Mouse (Mus musculus): ENCODE measurements around the gene Shq1. TPM values are rescaled to one million over a fixed set of nuclear protein-coding genes. Genes with fewer than 3 reads are reported as not detected.

Shq1 gene
- polyA plus RNA-seq, 1 experiment: 3.6 TPM

DNA sequence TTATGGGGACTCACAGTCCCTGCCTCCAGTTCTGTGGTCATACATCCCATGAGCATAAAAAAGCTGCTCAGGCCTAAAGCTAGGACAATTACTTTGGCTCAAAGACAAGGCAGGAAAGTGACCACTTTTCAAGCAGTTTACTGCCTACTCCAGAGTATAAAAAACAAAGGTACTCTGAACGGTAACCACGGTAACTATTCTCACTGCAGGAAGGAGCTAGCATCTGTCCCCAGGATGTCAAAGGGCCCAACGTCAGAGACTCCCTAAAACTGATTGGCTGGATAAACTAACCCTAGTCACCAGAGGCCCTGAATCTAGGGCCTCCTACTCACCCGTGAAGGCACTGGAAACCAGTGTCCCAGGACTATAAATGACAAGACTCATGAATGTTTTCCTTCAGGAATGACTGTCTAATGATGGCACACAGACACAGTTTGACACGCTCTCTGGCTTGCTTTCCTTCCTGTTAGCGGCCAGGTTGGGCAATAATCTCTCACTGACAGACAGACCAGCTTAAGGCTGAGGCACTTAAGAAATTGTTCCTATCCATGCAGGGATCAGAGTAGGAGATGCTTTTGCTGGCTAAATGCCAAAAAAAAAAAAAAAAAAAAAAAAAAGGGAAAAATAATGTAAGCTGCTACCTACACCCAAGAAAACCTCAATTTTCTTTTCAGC, 57.2 kb downstream of the Shq1 start:
- Histone ChIP-seq H3K27ac (ENCODE audit: insufficient read depth, low read length) (no peak overlapping the region), H3K4me3 (replicated peaks; ENCODE audit: insufficient read depth, low read depth, low read length) (no peak overlapping the region), H3K27me3 (ENCODE audit: control insufficient read depth, insufficient read depth, low read length) (no peaks in the 10 kb centered on the region), H3K4me1 (ENCODE audit: control insufficient read depth, insufficient read depth, low read length) (no peaks in the 10 kb centered on the region)
- TF ChIP-seq CTCF (IDR thresholded peaks at IDR 0.05; ENCODE audit: borderline replicate concordance, insufficient read depth, low read depth, low read length) (no peak), POLR2A (IDR thresholded peaks at IDR 0.05; ENCODE audit: borderline replicate concordance, insufficient read depth, low read length) (no peak)
- WGBS: 64% methylated on average over 6 of the region's 6 CpGs
- DNase-seq: no peak

DNA sequence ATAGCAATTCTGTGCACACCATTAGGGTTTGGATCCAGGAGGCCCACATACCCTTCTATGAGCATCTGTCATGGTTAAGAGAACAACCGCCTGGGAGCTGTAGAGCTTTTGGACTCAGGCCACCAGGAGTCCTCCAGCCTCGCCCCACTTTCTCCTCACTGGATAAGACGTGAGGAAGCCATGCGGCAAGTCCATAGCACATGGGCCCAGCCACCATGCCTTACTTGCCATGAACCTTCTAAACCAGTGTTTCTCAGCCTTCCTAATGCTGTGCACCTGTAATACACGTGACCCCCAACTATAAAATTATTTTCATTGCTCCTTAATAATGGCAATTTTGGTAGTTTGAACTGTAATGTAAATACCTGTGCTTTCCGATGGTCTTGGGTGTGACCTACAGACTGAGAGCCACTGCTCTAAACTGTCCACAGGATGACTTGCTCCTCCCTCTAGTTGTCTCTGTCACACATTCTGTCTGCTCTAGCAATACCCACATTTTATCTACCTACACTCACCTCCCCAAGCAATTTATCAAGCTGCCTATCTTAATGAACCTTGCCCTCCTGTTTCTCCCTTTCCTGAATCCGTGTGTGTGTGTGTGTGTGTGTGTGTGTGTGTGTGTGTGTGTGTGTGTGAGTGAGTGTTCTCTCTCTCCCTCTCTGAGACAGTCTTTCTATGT, 59.9 kb downstream of the Shq1 start:
- H3K27me3 ChIP-seq (ENCODE audit: control insufficient read depth, insufficient read depth, low read length): no peaks in the 10 kb centered on the region
- WGBS: 74% methylated on average over 7 of the region's 7 CpGs
- H3K27ac ChIP-seq (ENCODE audit: insufficient read depth, low read length): no peak overlapping the region
- H3K4me3 ChIP-seq (replicated peaks; ENCODE audit: insufficient read depth, low read depth, low read length): no peak overlapping the region
- no peak for TF ChIP-seq POLR2A (IDR thresholded peaks at IDR 0.05; ENCODE audit: borderline replicate concordance, insufficient read depth, low read length)
- TF ChIP-seq CTCF (IDR thresholded peaks at IDR 0.05; ENCODE audit: borderline replicate concordance, insufficient read depth, low read depth, low read length): no peak
- H3K4me1 ChIP-seq (ENCODE audit: control insufficient read depth, insufficient read depth, low read length): no peaks in the 10 kb centered on the region
- DNase-seq: no peak

DNA sequence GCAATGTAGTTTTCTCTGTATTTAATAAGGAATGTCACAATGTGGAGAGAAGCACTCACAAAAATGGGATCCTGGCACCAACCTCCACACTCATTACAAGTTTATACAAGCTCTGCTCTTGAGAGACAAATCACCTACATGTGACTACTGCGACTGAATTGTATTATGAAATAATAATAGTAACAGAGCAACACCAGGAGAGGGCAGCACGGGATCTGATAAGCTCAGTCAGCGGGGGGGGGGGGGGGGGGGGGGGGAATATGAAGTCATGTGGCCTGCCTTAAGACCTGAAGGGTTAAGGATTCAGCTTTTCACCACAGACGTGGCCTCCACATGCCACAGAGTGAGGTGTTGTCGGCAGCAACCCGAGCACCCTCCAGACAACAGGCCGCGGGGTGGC, 60.8 kb downstream of the Shq1 start:
- no peak overlapping the region for H3K27ac ChIP-seq (ENCODE audit: insufficient read depth, low read length)
- DNase-seq: no peak
- H3K4me3 ChIP-seq (replicated peaks; ENCODE audit: insufficient read depth, low read depth, low read length): no peak overlapping the region
- TF ChIP-seq POLR2A (IDR thresholded peaks at IDR 0.05; ENCODE audit: borderline replicate concordance, insufficient read depth, low read length) (no peak), CTCF (IDR thresholded peaks at IDR 0.05; ENCODE audit: borderline replicate concordance, insufficient read depth, low read depth, low read length) (no peak)
- 74% methylated on average over 7 of the region's 8 CpGs for WGBS
- no peaks in the 10 kb centered on the region for H3K4me1 ChIP-seq (ENCODE audit: control insufficient read depth, insufficient read depth, low read length)
- no peaks in the 10 kb centered on the region for H3K27me3 ChIP-seq (ENCODE audit: control insufficient read depth, insufficient read depth, low read length)

DNA sequence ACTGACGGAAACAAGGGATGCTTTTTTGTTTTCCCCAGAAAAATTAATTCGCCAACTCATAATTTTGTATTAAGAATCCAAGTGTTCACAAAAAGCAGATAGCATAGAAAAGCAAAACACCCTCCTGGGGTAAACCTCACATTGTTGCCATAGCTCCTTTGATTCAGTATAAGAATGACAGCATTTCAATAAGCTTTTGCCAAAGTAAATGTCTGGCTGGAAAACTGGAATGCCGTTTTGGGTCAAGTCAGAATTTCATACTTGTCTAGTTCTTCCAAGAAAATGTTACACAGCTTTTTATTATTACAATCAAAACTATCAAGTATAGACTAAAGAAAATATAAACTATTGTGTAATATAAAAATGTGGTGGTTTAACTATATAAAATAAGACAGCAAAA, 61.7 kb downstream of the Shq1 start:
- no peaks in the 10 kb centered on the region for H3K27me3 ChIP-seq (ENCODE audit: control insufficient read depth, insufficient read depth, low read length)
- 74% methylated on average over 3 of the region's 3 CpGs for WGBS
- H3K4me3 ChIP-seq (replicated peaks; ENCODE audit: insufficient read depth, low read depth, low read length): no peak overlapping the region
- no peaks in the 10 kb centered on the region for H3K4me1 ChIP-seq (ENCODE audit: control insufficient read depth, insufficient read depth, low read length)
- H3K27ac ChIP-seq (ENCODE audit: insufficient read depth, low read length): no peak overlapping the region
- TF ChIP-seq POLR2A (IDR thresholded peaks at IDR 0.05; ENCODE audit: borderline replicate concordance, insufficient read depth, low read length) (no peak), CTCF (IDR thresholded peaks at IDR 0.05; ENCODE audit: borderline replicate concordance, insufficient read depth, low read depth, low read length) (no peak)
- no peak for DNase-seq

DNA sequence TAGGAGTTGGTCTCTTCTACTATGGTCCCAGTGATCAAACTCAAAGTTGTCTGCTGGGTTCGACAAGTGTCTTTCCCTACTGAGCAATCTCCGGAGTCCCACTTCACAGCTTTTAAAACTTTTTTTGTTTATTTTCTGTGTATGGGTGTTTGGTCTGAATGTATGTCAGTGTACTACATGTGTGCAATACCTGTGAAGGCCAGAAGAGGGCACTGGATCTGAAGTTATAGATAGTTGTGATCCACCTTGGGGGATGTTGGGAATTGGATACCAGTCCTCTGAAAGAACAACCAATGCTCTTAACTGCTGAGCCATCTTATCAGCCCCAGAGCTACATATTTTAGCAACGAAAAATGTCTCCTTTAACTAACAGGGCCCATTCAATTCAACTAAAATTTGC, 62.5 kb downstream of the Shq1 start:
- no peak for DNase-seq
- Histone ChIP-seq H3K4me3 (replicated peaks; ENCODE audit: insufficient read depth, low read depth, low read length) (no peak overlapping the region), H3K27ac (ENCODE audit: insufficient read depth, low read length) (no peak overlapping the region), H3K4me1 (ENCODE audit: control insufficient read depth, insufficient read depth, low read length) (no peaks in the 10 kb centered on the region), H3K27me3 (ENCODE audit: control insufficient read depth, insufficient read depth, low read length) (no peaks in the 10 kb centered on the region)
- 94% methylated on average over 3 of the region's 3 CpGs for WGBS
- TF ChIP-seq CTCF (IDR thresholded peaks at IDR 0.05; ENCODE audit: borderline replicate concordance, insufficient read depth, low read depth, low read length): no peak
- TF ChIP-seq POLR2A (IDR thresholded peaks at IDR 0.05; ENCODE audit: borderline replicate concordance, insufficient read depth, low read length): no peak

DNA sequence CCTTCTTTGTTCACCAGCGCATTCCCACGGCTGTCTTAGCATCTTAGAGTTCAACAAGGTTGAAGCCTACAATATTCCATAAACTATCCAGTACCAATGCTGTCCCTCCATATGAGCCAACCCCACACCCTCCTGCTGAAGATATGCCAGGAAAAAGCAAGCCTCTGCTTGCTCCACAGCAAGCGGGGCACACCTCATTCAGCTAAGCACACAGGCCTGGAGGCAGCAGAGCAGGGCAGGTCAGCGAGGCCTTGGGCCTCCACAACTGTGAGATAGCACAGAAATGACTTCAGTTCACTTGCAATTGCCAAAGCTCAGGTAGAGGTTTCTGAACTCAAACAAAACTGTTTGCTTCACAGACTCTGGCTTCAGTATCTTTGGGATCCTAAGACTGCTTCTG, 64.2 kb downstream of the Shq1 start:
- Histone ChIP-seq H3K4me1 (ENCODE audit: control insufficient read depth, insufficient read depth, low read length) (no peaks in the 10 kb centered on the region), H3K4me3 (replicated peaks; ENCODE audit: insufficient read depth, low read depth, low read length) (no peak overlapping the region), H3K27ac (ENCODE audit: insufficient read depth, low read length) (no peak overlapping the region), H3K27me3 (ENCODE audit: control insufficient read depth, insufficient read depth, low read length) (no peaks in the 10 kb centered on the region)
- 86% methylated on average over 4 of the region's 4 CpGs for WGBS
- no peak for TF ChIP-seq CTCF (IDR thresholded peaks at IDR 0.05; ENCODE audit: borderline replicate concordance, insufficient read depth, low read depth, low read length)
- TF ChIP-seq POLR2A (IDR thresholded peaks at IDR 0.05; ENCODE audit: borderline replicate concordance, insufficient read depth, low read length): no peak
- DNase-seq: no peak

DNA sequence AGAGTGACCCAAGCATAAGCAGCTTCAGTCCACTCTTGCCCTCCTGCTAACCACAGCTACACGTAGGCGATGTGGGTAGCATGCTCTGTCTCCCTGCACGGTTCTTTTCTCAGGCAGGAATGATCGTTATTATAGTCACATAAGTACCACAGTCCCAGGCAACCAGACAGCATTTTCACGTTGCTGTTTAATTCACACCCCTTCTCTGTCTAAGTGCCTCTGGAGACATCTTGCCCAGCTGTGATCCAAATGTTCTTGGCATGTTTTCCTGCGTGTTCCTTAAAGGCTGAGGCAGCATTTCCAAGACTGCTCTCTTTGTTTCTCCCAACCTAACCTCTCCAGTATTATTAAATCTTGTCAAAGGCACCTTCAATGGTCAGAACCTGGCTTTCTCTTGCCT, 67.3 kb downstream of the Shq1 start:
- 73% methylated on average over 6 of the region's 6 CpGs for WGBS
- Histone ChIP-seq H3K4me3 (replicated peaks; ENCODE audit: insufficient read depth, low read depth, low read length) (no peak overlapping the region), H3K27ac (ENCODE audit: insufficient read depth, low read length) (no peak overlapping the region), H3K27me3 (ENCODE audit: control insufficient read depth, insufficient read depth, low read length) (no peaks in the 10 kb centered on the region), H3K4me1 (ENCODE audit: control insufficient read depth, insufficient read depth, low read length) (no peaks in the 10 kb centered on the region)
- no peak for DNase-seq
- TF ChIP-seq CTCF (IDR thresholded peaks at IDR 0.05; ENCODE audit: borderline replicate concordance, insufficient read depth, low read depth, low read length) (no peak), POLR2A (IDR thresholded peaks at IDR 0.05; ENCODE audit: borderline replicate concordance, insufficient read depth, low read length) (no peak)

DNA sequence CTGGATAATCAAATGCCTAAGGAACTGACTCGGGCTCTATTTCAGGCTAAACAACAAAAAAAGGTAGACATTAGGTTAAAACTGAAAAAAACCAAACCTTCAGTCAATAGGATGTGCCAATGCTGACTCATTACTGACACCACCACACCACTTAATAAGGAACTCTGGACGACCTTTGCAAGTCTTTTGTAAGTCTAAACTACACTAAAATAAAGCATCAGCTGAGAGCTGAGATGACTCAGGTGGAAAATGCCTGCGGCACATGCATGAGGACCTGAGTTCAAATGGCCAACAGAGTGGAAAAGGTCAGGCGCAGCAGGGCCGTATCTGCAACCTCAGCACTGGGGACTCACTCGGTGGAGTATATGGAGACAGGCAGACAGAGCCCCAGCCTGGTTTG, 69.3 kb downstream of the Shq1 start:
- Histone ChIP-seq H3K27ac (ENCODE audit: insufficient read depth, low read length) (no peak overlapping the region), H3K4me1 (ENCODE audit: control insufficient read depth, insufficient read depth, low read length) (no peaks in the 10 kb centered on the region), H3K4me3 (replicated peaks; ENCODE audit: insufficient read depth, low read depth, low read length) (no peak overlapping the region), H3K27me3 (ENCODE audit: control insufficient read depth, insufficient read depth, low read length) (no peaks in the 10 kb centered on the region)
- 90% methylated on average over 6 of the region's 6 CpGs for WGBS
- DNase-seq: no peak
- TF ChIP-seq CTCF (IDR thresholded peaks at IDR 0.05; ENCODE audit: borderline replicate concordance, insufficient read depth, low read depth, low read length): no peak
- TF ChIP-seq POLR2A (IDR thresholded peaks at IDR 0.05; ENCODE audit: borderline replicate concordance, insufficient read depth, low read length): no peak
